Mouse (Mus musculus): ENCODE data around the gene Cort. TPM values are rescaled to one million over a fixed set of nuclear protein-coding genes. Genes with fewer than 3 reads are reported as not detected.
"Not testable (repeated sequence)": the region's sequence is repeated elsewhere in the genome, so short reads cannot be mapped to it uniquely, and the experiment has no call there.

Cort gene
- total RNA-seq, 2 experiments from 2014 or later = 16.3 to 21.3 TPM

DNA sequence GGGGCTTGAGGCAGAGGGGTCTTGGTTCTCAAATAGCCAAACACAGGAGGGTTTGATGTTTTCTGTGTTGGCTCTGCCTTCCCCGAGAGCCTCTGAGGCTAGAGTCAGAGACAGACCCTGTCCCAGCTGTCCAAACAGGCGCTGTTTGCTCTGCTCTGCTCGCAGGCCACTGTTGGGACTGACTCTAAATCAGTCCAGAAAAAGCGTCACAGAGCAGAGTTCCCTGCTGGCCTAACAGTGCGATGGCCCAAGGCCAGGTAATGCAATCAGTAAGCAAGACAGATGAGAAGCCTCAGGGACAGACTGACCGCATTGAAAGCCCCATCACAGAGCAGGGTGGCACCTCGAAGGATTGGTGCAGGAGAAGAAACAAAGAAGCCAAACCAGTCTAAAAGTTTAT, 23.0 kb upstream of the Cort start:
- DNase-seq (ENCODE audit: low spot score in 2 of 2) = no peak
- intact Hi-C loops (cut with DNase I) = loop anchor here (10.0 kb wide), 1 partner anchor 395 kb away; no protein-coding TSS in a partner anchor

DNA sequence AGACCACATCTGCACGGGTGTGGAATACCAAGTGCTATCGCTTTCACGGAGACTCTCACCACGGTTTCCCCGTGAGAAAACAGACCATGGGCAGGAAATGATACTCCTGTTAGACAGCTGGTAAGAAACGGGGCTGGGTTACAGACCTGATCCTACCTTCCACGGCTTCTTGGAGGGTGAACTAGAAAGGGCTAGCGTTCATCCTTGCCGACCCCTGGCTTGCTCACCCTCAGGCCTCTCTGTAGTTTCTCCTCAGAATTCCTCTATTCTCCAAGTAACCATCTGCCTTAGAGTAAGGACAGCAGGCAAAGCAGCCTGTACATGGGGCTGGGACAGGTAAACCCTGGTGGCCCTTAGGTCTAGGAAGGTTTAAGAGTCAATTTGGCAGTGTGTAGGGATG, 22.6 kb upstream of the Cort start:
- intact Hi-C loops (cut with DNase I) = loop anchor here (10.0 kb wide), 1 partner anchor 396 kb away; no protein-coding TSS in a partner anchor
- no peak for DNase-seq (ENCODE audit: low spot score in 2 of 2)

DNA sequence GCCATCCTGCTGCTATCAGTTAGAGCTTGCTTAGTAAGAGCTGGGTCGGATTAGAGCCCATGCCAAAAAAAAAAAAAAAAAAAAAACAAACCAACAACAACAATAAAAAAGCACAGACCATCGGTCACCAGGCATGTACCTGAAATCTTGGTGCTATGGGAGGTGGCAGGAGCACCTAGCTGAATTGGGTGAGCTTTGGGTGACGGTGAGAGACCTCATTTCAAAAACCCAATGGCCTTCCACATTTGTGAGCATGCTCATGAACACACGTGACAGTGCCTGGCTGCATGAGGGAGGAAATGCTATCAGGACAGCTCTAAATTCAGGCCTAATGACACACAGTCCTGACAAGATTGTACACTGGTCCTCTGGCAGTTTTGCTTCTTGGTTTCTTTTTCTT, 21.5 kb upstream of the Cort start:
- intact Hi-C loops (cut with DNase I) = loop anchor here (10.0 kb wide), 1 partner anchor 397 kb away; no protein-coding TSS in a partner anchor
- DNase-seq (ENCODE audit: low spot score in 2 of 2) = no peak

DNA sequence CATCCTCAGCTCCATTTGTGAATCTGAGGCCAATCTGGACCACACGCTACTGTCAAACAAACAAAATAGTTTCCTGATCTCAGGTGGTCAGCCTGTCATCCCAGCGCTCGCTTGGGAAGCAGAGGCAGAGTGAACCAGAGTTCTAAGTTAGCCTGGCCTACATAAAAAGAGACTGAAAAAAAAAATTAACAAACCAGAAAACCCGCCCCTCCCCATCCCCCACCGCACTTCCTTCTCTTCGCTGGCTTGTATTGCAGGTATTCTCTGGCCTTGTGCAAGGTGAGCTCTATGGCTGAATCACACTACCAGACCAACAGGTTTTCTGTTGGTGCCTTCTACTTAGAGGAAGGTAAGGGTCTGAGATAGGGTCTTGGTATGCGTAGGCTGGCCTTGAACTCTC, 21.0 kb upstream of the Cort start:
- DNase-seq (ENCODE audit: low spot score in 2 of 2) = no peak
- intact Hi-C loops (cut with DNase I) = loop anchor here (10.0 kb wide), 1 partner anchor 397 kb away; no protein-coding TSS in a partner anchor

DNA sequence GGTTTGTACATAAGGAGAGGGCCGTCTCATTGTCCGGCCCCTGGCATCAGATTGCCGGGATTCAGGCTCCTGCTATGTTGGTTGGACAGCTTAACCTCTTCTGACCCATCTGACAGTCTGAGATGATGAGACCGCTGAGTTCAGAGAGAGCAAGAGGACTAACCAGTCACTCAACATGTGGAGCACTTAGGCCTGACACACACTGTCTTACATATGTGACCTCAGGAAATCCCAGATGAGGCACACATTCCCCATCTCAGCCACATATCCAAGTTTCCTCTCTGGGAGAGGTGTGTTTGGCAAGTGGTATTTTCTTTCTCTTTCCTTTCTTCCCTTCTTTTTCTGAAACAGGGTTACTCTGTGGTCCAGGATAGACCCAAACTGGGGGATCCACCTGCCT, 18.6 kb upstream of the Cort start:
- intact Hi-C loops (cut with DNase I) = loop anchor here (10.0 kb wide), 1 partner anchor 400 kb away; no protein-coding TSS in a partner anchor
- DNase-seq (ENCODE audit: low spot score in 2 of 2) = no peak

DNA sequence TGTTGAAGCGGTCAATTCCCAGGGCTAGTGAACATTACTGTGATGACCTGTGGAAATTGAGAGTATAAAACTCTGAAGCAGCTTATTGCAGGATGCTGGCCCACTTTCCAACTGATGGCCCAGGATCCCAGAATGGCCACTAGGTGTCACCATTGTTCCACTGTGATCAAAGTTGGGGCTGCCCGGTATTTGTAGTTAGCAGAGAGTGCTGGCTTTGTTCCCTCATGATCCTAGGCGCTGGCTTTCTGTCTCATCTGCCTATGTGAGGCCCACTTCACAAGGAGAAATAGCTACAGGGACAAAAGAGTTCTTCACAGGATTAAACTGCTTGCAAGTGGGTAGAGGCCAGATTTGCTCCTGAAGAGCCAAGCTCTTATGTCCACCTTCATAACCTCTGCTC, 17.9 kb upstream of the Cort start:
- intact Hi-C loops (cut with DNase I) = loop anchor here (10.0 kb wide), 1 partner anchor 400 kb away; no protein-coding TSS in a partner anchor
- DNase-seq (ENCODE audit: low spot score in 2 of 2) = peak; percentile 87

DNA sequence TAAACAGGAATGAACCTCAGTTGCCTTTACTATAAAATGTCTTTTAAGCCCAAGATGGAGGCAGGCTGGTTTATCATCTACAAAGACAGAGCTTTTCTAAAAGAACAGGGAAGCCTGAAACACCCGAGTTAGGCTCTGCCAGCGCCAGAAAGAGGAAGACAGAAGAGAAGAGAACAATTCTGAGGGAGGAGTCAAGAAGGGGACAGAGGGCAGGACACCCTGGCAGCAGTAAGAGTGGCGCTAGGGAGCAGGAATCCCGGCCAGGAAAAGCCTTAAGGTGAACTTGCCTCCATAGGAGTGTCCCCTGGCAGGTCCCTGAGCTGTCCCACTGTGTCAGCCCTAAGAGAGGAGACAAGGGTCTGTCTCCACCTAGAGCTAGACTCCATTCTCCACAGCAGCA, 17.0 kb upstream of the Cort start:
- intact Hi-C loops (cut with DNase I) = loop anchor here (10.0 kb wide), 1 partner anchor 401 kb away; no protein-coding TSS in a partner anchor
- no peak for DNase-seq (ENCODE audit: low spot score in 2 of 2)

DNA sequence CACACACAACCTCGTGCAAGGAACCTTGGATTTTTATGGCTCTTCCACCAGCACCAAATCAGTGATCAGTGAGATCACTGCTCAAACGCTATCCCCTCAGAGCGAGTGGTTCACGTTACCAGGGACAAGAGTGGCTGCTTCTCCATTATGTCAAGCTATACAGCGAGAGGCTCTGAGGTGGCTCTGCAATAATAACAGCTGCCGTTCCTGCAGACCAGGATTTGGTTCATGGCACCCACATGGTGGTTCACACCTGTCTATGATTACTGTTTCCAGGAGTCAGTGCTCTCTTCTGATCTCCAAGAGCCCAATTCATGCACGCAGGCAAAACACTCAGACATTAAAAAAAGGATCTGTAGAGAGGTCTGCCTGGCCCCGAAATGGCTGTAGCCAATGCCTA, 12.0 kb upstream of the Cort start:
- DNase-seq (ENCODE audit: low spot score in 2 of 2) = no peak
- intact Hi-C loops (cut with DNase I) = no loop called here

DNA sequence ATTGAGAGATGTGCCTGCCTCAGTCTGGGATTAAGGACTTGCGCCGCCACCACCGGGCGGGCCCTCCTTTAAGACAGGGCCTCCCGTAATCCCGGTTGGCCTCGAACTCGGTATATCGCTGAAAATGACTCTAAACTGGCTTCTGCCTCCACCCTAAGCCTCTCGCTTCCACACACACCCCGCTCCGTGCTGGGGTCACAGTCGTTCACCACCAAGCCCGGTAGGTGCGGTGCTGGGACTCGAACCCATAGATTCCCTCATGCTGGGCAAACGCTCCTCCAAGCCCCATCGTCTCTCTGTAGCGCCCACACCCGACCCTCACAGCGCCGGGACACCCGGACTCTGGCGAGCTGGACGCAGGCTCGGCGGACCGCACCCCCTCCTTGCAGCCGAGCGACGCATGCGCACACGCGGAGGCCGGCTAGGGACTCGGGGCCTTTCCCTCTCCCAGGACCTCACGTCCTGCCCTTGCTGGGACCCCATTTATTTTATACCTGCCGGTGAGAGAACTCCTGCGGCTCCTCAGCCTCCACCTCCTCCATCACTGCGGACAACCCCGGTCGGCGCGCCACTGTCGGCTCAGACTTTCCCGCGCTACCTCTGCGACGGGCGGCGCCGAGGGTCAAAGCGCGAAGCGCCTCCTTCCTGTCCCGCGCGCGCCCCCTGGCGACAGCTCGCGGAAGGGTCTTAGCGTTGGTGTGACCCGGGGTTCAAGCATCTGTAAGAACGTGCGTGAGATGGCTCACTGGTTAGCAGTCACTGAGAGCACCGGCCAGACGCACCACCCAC, 10.6 kb upstream of the Cort start, which contains the start of gene Cenps:
Gene Cenps, minus strand, starts transcription at position 648 of the 789 bp plus-strand sequence.
- DNase-seq (ENCODE audit: low spot score in 2 of 2) = peak; percentile 88 to 92
- intact Hi-C loops (cut with DNase I) = loop anchor here (2.0 kb wide), 1 partner anchor 60 kb away; no protein-coding TSS in a partner anchor

DNA sequence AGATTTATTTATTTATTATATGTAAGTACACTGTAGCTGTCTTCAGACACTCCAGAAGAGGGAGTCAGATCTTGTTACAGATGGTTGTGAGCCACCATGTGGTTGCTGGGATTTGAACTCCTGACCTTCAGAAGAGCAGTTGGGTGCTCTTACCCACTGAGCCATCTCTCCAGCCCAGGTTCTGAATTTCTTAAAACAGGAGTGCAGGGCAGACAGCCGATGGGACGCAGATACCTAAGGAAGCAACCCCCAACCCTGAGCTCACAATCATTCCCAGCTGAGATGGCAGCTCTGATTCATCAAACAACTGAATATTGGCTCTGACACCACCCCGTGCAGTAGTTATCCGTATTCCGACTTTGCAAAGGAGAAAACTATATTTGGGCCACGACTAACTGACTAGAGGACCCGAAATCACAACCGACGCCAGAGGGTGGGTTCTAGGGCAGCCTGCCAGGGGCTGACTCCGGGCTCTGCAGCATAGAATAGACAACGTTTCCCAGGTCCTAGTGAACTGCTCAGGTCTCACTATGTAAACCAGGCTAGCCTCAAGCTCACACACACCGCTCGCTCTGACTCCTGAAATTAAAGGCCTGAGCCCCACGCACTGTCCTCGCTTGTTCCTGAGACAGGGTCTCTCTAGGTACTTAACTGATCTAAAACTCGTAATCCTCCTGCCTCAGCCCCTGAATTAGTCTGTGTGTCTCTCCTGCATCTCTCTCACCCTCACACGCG, 9.7 kb upstream of the Cort start:
- intact Hi-C loops (cut with DNase I) = loop anchor here (2.0 kb wide), 1 partner anchor 59 kb away; no protein-coding TSS in a partner anchor
- DNase-seq (ENCODE audit: low spot score in 2 of 2) = no peak

DNA sequence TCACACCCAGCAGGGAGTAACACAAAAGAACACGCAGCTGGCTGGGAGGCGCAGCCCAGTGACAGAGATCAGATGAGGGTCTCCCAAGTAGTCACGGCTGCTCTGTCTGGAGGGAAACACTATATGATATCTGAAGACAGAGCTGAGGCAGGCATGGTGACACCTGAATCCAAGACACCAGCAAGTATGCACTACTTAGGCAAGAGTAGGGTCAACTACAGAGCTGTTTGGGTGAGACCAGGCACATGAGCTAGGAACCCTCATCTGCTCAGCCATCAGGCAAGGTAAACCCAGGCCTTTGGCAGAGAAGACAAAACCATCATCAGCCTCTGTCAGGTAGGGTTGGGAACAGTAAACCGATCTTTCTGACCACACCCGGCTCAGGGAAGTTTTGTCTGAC, 6.8 kb upstream of the Cort start:
- intact Hi-C loops (cut with DNase I) = no loop called here
- DNase-seq (ENCODE audit: low spot score in 2 of 2) = no peak

DNA sequence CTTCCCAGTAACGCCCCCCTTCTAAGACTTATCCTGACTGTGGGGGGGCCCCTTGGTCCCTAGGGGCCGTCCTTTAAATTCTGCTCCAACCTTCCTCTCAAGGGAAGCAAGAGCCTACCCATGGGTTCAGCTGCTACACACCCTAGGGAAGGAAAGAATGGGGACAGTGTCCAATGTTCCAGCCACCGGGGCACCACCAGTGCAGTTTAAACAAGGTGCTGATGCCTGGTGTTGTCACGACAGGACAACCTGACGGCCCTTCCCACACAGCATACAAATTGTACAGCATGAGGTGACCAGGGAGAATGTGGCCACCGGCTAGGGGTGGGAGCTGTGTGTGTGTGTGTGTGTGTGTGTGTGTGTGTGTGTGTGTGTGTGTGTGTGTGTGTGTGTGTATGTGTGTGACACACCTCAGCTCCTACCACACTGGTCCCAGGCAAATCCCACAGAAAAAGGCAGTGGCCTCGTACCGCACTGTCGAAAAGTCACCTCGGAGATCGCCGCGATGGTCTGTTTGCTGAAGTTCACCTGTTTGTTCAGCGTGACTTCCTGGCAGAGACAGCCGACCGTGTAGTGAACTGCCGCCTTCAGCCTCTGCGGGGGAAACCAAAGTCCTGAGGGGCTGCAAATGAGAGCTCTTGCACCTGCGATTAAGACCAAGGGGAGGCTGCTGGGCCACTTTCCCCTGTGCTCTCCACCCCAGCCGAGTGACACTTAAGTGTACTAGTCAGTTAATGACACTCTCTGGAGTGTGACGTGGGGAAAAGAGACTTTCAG, 5.4 kb upstream of the Cort start:
- intact Hi-C loops (cut with DNase I) = no loop called here
- DNase-seq (ENCODE audit: low spot score in 2 of 2) = no peak

DNA sequence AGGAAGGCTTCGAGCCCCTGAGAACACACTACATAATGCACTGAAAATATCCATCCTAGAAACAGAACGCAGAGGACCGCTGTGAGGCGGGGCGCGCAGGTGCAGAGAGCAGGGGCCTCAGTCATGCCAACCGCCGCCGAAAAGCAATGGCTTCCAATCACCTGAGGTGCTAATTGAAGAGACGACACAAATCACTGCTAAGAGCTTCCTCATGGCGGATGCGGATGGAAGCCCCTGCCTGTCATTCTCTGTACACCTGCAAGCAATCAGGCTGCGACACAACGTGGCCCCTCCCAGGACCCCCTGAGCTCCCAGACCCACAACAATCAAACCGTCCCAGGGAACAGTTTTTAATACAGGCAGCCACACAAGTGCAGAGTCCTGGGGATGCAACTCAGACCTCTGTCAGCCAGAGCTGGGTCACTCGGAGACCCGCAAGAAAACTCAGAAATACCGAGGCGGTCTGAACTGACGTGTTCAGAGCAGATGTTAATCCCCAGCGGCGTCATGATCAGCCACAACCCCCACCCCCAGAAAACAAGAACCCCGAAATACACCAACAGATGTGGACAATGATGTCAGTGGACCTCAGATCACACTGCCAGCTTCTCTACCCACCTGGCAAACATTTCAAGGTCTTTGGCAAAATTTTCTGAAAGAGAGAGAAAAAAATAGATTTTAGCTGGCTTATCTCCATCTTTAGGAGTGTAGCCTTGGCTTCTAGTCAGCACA, 4.6 kb upstream of the Cort start:
- DNase-seq (ENCODE audit: low spot score in 2 of 2) = peak in 1 of 2 experiments; percentile 24
- intact Hi-C loops (cut with DNase I) = no loop called here

DNA sequence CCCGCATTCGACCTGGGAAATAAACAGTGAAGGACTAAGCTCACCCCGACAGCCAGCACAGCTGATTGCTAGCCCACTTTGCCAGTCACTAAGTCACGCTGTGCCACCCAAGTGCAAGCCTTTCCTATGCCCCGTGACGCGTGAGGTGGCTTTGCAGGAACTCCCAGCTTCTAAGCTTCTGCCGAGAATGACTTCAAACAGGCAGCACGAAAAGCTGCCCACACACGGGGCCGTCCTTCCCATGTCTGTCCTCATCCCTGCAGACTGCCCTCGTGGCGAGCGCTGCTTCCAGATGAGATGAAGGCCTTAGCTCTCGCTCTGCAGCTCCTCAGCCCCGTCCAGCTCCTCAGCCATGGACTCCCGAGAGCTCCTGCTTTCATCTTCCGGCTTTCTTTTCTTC, 1.9 kb upstream of the Cort start:
- DNase-seq (ENCODE audit: low spot score in 2 of 2) = no peak
- intact Hi-C loops (cut with DNase I) = no loop called here

DNA sequence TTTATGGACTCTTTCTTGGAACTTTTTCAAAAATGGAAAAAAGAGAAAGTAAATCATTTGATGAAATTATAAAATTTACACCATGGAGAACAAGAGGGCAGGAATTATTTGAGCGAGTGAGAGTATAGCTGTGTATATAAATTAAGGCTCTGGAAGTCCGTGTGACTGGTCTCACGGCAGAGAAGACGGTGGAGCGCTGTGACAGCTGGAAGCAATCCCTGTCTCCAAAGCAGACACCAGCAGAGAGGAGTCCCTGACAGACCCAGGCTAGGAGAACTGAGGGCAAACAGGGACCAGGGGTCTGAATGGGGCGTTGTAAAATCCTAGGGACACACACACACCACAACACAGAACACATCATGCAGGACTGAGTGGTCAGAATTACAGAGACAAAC, 451 bp downstream of the Cort start:
- DNase-seq (ENCODE audit: low spot score in 2 of 2) = no peak
- intact Hi-C loops (cut with DNase I) = no loop called here

DNA sequence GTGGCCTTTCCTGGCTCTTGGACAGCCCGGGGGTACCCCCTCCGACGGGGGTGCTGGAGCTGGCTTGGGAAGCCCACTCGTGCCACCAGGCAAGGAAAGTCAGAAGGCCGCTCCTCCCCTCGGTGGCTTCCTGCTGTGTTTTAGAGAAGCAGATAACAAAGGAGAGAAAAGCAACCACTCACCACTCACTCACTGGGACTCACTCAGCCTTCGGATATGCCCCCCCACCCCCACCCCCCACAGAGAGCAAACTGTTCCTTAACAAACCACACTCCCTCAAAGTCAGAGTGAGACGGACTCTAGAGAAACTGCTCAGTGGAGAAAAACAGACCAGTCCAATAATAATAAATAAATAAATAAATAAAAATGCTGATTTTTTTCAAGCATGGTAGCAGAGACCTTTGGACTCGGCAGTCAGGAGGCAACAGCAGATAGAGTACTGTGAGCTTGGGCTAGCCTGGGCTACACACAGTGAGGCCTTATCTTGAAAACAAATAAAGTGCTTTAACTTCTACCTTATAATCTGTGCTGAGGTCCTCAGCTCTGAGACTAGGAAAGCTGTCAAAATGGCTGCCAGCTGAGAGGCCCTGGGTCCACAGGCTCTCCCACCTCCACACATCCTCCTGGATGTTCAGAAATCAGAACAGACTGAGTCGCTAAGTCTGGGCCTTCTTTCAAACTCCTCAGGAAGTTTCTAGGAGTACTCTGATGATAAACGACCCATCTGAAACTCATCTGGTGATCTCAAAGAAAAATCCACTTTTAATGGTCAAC, 1.0 kb downstream of the Cort start:
- intact Hi-C loops (cut with DNase I) = no loop called here
- DNase-seq (ENCODE audit: low spot score in 2 of 2) = no peak

DNA sequence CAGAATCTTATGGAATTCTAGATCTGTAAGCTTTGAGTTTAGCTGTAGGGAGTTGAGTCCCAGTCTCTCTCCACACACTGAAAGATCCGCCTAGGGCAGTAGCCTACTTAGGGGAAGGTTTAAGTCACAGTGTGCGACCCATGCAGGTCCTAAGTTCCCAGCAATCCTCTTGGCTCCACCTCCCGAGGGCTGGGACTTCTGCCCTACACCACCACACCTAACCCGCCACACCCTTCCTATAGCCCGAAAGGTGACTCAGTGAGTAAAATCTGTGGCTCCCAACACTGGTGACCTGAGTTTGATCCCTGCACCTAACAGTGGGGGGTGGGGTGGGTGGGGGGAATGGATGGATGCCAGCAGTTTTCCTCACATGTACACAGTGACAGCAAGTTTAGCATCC, 3.1 kb downstream of the Cort start:
- intact Hi-C loops (cut with DNase I) = no loop called here
- no peak for DNase-seq (ENCODE audit: low spot score in 2 of 2)

DNA sequence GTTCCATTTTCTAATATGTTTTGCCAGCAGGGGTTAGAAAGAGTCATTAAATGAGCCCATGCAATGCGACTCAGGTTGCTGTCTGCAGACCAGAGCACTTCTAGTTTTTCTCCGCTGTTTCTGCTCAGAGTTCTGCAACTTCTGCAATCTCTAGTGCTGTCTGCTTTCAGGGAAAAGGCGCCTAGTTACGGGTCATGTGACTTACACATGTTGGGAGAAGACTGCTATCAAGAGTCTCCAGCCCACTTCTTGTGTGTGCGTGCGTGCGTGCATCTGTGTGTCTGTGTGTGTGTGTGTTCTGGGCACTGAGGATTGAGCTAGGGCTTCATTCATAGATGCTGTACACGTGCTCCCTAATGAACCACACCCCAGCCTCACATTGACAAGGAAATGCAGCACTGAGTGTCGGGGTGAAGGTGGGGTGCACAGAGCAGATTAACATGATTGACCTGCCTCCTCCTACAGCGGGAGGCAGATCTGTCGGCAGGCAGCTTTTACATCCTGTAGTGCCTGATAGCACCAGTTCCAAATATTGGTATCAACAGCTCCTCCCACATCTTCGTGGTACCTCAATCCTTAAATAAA, 6.5 kb downstream of the Cort start:
- DNase-seq (ENCODE audit: low spot score in 2 of 2) = peak in 1 of 2 experiments; percentile 42

More for the DNA sequence above, 6.5 kb downstream of the Cort start:
- intact Hi-C loops (cut with DNase I) = not testable (repeated sequence)
